Mouse (Mus musculus) stomach, postnatal 0 days (tissue): ENCODE data around the gene Gm11562.

ENCODE experiments used
- CTCF ChIP-seq: IDR thresholded peaks from 2 replicates; pipeline ENCODE4 v1.5.1; 2016; ENCODE audit warnings: antibody characterized with exemption, low read depth, mild to moderate bottlenecking, moderate library complexity
- EP300 ChIP-seq: optimal IDR thresholded peaks from 2 replicates; pipeline ENCODE3; 2016; ENCODE audit warnings: antibody characterized with exemption

DNA sequence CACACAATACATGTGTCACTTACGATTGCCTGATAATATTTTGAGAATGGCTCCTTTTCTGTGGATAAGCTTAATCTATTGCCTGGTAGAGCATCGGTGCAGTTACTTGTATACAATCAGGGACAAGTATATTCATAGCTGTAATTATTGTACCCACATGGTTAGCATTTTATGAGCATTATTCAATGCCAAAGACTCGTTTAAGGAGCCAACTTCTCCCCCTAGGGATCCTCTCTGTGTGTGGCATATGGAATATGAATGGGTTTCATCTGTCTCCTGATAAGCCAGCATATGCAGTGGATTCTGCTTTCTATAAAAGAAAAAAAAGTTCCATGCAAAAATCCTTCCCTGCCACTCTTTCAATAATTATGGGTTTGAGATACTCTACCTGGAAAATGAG lies 24.1 kb upstream of the Gm11562 start:
- TF ChIP-seq EP300 (no peak), CTCF (no peak)
